Mouse (Mus musculus): ENCODE data around the gene Trim69. TPM values are rescaled to one million over a fixed set of nuclear protein-coding genes. Genes with fewer than 3 reads are reported as not detected.
"Not testable (repeated sequence)": the region's sequence is repeated elsewhere in the genome, so short reads cannot be mapped to it uniquely, and the experiment has no call there.

Trim69 gene
- polyA plus RNA-seq, 1 experiment from 2014 or later, result not detected

DNA sequence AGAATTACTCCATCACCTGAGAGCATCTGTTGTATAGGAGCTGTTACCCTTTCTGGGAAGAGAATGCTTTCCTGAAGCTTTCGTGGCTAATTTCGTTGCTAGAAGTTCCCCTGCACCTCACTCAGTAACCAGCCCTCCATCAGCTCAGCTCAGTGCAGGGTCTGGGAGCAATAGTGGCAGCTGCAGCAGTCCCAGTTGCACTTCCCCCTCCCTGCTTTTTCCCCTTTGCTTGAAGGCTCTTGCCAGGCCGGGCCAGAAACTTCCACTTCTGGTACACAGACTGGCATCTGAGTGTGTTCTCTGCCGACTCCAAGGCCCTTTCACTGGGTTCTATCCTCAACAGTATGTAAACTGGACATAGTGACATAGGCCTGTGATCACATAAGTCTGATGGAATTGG is 24.6 kb downstream of the Trim69 start:
- H3K4me1 ChIP-seq (replicated peaks; ENCODE audit: control insufficient read depth, insufficient read depth, low read length), result no peaks in the 10 kb centered on the region
- 86% methylated on average over 4 of the region's 4 CpGs for WGBS
- H3K4me2 ChIP-seq (replicated peaks; ENCODE audit: low read depth, low read length), result no peak overlapping the region
- no peak overlapping the region for H3K27ac ChIP-seq (ENCODE audit: low read depth, low read length)
- no peak overlapping the region for H3K4me3 ChIP-seq (ENCODE audit: low read depth, low read length)
- no peak overlapping the region for H3K9ac ChIP-seq (ENCODE audit: low read depth, low read length)
- no peaks in the 10 kb centered on the region for H3K36me3 ChIP-seq (ENCODE audit: control insufficient read depth, insufficient read depth, low read length)
- ATAC-seq (ENCODE audit: low FRiP score) (no peak), DNase-seq (ENCODE audit: low spot score) (no peak)
- no peaks in the 10 kb centered on the region for H3K9me3 ChIP-seq (ENCODE audit: control insufficient read depth, low read length)
- H3K27me3 ChIP-seq (ENCODE audit: control insufficient read depth, insufficient read depth, low read length), result no peaks in the 10 kb centered on the region

DNA sequence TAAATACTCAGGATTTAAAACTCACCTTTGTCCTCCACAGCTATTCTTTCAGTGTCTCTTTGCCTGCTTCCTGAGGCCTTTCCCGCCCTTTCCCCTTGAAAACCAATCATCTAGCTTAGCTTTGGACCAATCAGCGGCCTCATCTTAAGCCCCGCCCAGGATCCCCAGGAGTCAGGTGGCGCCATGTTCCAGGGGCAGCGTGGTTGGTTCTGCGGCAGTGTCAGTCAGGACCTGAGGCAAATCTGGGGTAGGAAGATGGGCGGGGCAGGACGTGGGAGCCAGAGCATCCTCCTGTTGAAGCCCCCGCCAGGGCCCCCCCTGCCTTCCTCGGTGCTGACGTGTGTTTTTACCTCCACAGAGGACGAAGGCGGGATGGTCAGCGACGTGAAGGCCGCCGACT is 25.6 kb downstream of the Trim69 start, which contains the start of the genes Patl2 and Terb2:
Patl2 (minus strand) TSS at position 84 of the 400 bp plus-strand sequence.
Terb2 (plus strand) TSS at position 167 of the 400 bp plus-strand sequence.
- Histone ChIP-seq H3K4me2 (replicated peaks; ENCODE audit: low read depth, low read length) (no peak within 1 kb of the TSS), H3K9ac (ENCODE audit: low read depth, low read length) (no peak within 1 kb of the TSS), H3K4me1 (replicated peaks; ENCODE audit: control insufficient read depth, insufficient read depth, low read length) (no peaks in the 10 kb centered on the region), H3K27ac (ENCODE audit: low read depth, low read length) (no peak within 1 kb of the TSS), H3K36me3 (ENCODE audit: control insufficient read depth, insufficient read depth, low read length) (no peaks in the 10 kb centered on the region), H3K9me3 (ENCODE audit: control insufficient read depth, low read length) (no peaks in the 10 kb centered on the region), H3K4me3 (ENCODE audit: low read depth, low read length) (no peak within 1 kb of the TSS), H3K27me3 (ENCODE audit: control insufficient read depth, insufficient read depth, low read length) (no peaks in the 10 kb centered on the region)
- ATAC-seq (ENCODE audit: low FRiP score), result no peak
- no peak for DNase-seq (ENCODE audit: low spot score)
- 78% methylated on average over 17 of the region's 17 CpGs for WGBS

DNA sequence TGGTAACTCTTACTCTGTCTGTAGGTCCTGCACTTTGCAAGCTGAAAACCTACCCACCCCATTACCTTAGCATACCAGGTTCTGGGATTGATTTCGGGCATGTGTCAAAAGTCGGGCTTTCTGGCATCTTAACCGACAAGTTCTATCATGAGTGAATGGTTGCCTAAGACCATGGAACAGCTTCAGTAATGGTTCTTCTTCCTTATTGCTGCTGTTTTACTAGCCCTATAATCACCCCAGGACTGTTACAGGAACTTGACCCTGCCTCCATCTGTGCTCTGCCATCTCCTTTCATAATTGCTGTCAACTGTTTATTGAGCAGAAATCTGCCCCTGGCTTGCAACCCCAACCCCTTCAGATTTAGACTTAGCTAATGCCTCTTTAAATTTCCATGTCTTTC is 26.3 kb downstream of the Trim69 start:
- H3K4me3 ChIP-seq (ENCODE audit: low read depth, low read length), result no peak overlapping the region
- 92% methylated on average over 3 of the region's 3 CpGs for WGBS
- no peaks in the 10 kb centered on the region for H3K36me3 ChIP-seq (ENCODE audit: control insufficient read depth, insufficient read depth, low read length)
- H3K27me3 ChIP-seq (ENCODE audit: control insufficient read depth, insufficient read depth, low read length), result no peaks in the 10 kb centered on the region
- H3K9ac ChIP-seq (ENCODE audit: low read depth, low read length), result no peak overlapping the region
- ATAC-seq (ENCODE audit: low FRiP score) (no peak), DNase-seq (ENCODE audit: low spot score) (no peak)
- H3K4me1 ChIP-seq (replicated peaks; ENCODE audit: control insufficient read depth, insufficient read depth, low read length), result no peaks in the 10 kb centered on the region
- no peaks in the 10 kb centered on the region for H3K9me3 ChIP-seq (ENCODE audit: control insufficient read depth, low read length)
- H3K27ac ChIP-seq (ENCODE audit: low read depth, low read length), result no peak overlapping the region
- H3K4me2 ChIP-seq (replicated peaks; ENCODE audit: low read depth, low read length), result no peak overlapping the region

- no peaks in the 10 kb centered on the region for H3K36me3 ChIP-seq (ENCODE audit: control insufficient read depth, insufficient read depth, low read length)
- no peak overlapping the region for H3K4me3 ChIP-seq (ENCODE audit: low read depth, low read length)
- no peak for ATAC-seq (ENCODE audit: low FRiP score)
- DNase-seq (ENCODE audit: low spot score), result no peak
- no peak overlapping the region for H3K9ac ChIP-seq (ENCODE audit: low read depth, low read length)
- no peak overlapping the region for H3K27ac ChIP-seq (ENCODE audit: low read depth, low read length)
- H3K9me3 ChIP-seq (ENCODE audit: control insufficient read depth, low read length), result no peaks in the 10 kb centered on the region
- no peak overlapping the region for H3K4me2 ChIP-seq (replicated peaks; ENCODE audit: low read depth, low read length)
- no peaks in the 10 kb centered on the region for H3K27me3 ChIP-seq (ENCODE audit: control insufficient read depth, insufficient read depth, low read length)
- H3K4me1 ChIP-seq (replicated peaks; ENCODE audit: control insufficient read depth, insufficient read depth, low read length), result no peaks in the 10 kb centered on the region
- 80% methylated on average over 3 of the region's 3 CpGs for WGBS
Measured at GRCm38 (mm10) chr2:122191849-122192248, 31.3 kb downstream of the Trim69 start.

DNA sequence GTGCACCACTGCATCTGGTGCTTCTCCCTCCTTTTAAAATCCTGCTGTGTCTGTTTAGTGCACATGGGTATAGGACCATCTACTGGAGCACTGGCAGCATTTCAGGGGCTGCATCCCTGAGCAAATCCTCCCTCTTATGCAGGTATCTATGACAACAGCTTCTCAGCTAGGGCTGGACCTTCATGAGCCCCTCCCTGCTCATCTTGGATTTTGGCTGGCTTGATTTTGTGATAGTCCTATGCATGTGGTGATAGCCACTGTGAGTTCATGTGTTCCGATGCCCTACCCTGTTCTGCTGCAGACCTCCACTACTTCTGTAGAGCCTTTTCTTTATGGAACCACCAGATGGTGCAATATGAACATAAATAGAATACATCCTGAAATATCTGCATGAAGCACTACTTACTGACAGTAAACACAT is 34.0 kb downstream of the Trim69 start:
- Histone ChIP-seq H3K27ac (ENCODE audit: low read depth, low read length) (no peak overlapping the region), H3K9me3 (ENCODE audit: control insufficient read depth, low read length) (no peaks in the 10 kb centered on the region), H3K4me1 (replicated peaks; ENCODE audit: control insufficient read depth, insufficient read depth, low read length) (no peaks in the 10 kb centered on the region), H3K4me2 (replicated peaks; ENCODE audit: low read depth, low read length) (no peak overlapping the region), H3K27me3 (ENCODE audit: control insufficient read depth, insufficient read depth, low read length) (no peaks in the 10 kb centered on the region), H3K9ac (ENCODE audit: low read depth, low read length) (no peak overlapping the region), H3K36me3 (ENCODE audit: control insufficient read depth, insufficient read depth, low read length) (no peaks in the 10 kb centered on the region), H3K4me3 (ENCODE audit: low read depth, low read length) (no peak overlapping the region)
- DNase-seq (ENCODE audit: low spot score) (peak; percentile 27), ATAC-seq (ENCODE audit: low FRiP score) (no peak)
- 74% methylated on average over 1 of the region's 1 CpGs for WGBS

GRCm38 (mm10) chr2:122201501-122201900 is 41.0 kb downstream of the Trim69 start:
- DNase-seq (ENCODE audit: low spot score) (no peak), ATAC-seq (ENCODE audit: low FRiP score) (no peak)
- no peaks in the 10 kb centered on the region for H3K27me3 ChIP-seq (ENCODE audit: control insufficient read depth, insufficient read depth, low read length)
- WGBS, result 93% methylated on average over 1 of the region's 1 CpGs
- no peaks in the 10 kb centered on the region for H3K36me3 ChIP-seq (ENCODE audit: control insufficient read depth, insufficient read depth, low read length)
- no peak overlapping the region for H3K9ac ChIP-seq (ENCODE audit: low read depth, low read length)
- no peak overlapping the region for H3K4me3 ChIP-seq (ENCODE audit: low read depth, low read length)
- H3K27ac ChIP-seq (ENCODE audit: low read depth, low read length), result no peak overlapping the region
- no peak overlapping the region for H3K4me2 ChIP-seq (replicated peaks; ENCODE audit: low read depth, low read length)
- H3K9me3 ChIP-seq (ENCODE audit: control insufficient read depth, low read length), result no peaks in the 10 kb centered on the region
- H3K4me1 ChIP-seq (replicated peaks; ENCODE audit: control insufficient read depth, insufficient read depth, low read length), result no peaks in the 10 kb centered on the region

DNA sequence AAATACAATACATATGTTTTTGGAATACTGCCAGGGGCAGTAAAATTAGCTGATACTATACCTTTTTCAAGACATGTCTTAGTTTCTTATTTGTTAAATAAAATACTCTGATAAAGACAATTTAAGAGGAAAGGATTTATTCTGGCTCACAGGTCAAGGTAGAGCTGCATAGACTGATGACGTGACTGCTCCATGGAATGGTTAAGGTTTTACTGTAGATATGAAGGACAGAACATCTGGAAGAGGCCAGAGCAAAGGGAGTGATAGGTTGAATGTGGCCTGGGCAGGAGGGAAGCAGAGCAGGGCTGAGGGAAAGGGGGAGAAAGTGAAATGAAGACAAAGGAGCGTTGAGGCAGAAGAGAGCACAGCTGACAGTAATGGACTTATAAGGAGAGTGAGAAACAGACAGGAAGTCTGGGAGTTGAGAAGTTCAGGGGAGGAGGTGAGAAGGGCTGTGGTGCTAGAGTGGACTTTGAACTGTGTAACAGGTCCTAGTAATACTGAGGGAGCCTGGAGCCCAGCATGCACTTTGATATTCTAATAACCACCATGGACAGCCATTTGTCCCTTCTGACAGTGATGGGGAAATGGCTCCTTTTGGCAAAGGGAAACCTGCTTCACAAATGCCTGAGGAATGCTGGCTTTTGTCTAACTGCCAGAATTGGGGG is 46.1 kb downstream of the Trim69 start:
- no peak for ATAC-seq (ENCODE audit: low FRiP score)
- WGBS, result 61% methylated on average over 2 of the region's 2 CpGs
- H3K27ac ChIP-seq (ENCODE audit: low read depth, low read length), result no peak overlapping the region

DNA sequence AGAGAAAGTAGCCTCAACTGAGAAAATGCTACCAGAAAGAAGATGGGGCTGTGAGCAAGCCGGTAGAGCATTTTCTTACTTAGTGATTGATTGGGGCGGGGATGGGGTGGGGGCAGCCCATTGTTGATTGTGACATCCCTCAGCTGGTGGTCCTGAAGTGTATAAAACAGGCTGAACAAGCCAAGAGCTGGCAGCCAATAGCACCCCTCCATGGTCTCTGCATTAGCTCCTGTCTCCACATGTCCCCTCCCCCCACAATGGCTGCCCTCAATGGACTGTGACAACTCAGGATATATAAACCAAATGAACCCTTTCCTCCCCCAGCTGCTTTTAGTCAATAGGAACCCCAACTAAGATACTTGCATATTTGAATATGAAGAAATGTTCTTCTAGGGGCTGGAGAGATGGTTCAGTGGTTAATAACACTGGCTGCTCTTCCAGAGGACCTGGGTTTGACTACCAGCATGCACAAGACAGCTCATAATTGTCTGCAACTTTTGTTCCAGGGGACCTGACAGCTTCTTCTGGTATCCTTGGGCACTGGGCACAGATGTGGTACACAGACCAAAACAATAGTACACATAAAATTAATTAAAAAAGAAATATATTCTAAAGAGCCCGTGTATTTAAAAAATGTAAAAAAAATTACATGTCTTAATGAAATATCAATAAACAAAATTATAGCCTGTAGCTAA is 50.2 kb downstream of the Trim69 start:
- ATAC-seq (ENCODE audit: low FRiP score), result peak; percentile 91
- Histone ChIP-seq H3K9me3 (ENCODE audit: control insufficient read depth, low read length) (no peaks in the 10 kb centered on the region), H3K4me2 (replicated peaks; ENCODE audit: low read depth, low read length) (no peak overlapping the region), H3K9ac (ENCODE audit: low read depth, low read length) (no peak overlapping the region), H3K4me1 (replicated peaks; ENCODE audit: control insufficient read depth, insufficient read depth, low read length) (peaks cover 3% of the 10 kb centered on the region; the same call in 1 of the 2 replicates), H3K27me3 (ENCODE audit: control insufficient read depth, insufficient read depth, low read length) (no peaks in the 10 kb centered on the region), H3K36me3 (ENCODE audit: control insufficient read depth, insufficient read depth, low read length) (no peaks in the 10 kb centered on the region), H3K27ac (ENCODE audit: low read depth, low read length) (no peak overlapping the region), H3K4me3 (ENCODE audit: low read depth, low read length) (no peak overlapping the region)
- DNase-seq (ENCODE audit: low spot score), result peak; percentile 63
- WGBS, result 41% methylated on average over 3 of the region's 3 CpGs

More for the DNA sequence above, 46.1 kb downstream of the Trim69 start:
- H3K4me3 ChIP-seq (ENCODE audit: low read depth, low read length), result no peak overlapping the region
- H3K36me3 ChIP-seq (ENCODE audit: control insufficient read depth, insufficient read depth, low read length), result no peaks in the 10 kb centered on the region
- no peak overlapping the region for H3K4me2 ChIP-seq (replicated peaks; ENCODE audit: low read depth, low read length)
- no peaks in the 10 kb centered on the region for H3K27me3 ChIP-seq (ENCODE audit: control insufficient read depth, insufficient read depth, low read length)
- H3K9me3 ChIP-seq (ENCODE audit: control insufficient read depth, low read length), result no peaks in the 10 kb centered on the region
- H3K9ac ChIP-seq (ENCODE audit: low read depth, low read length), result no peak overlapping the region
- peaks cover 3% of the 10 kb centered on the region; the same call in 1 of the 2 replicates for H3K4me1 ChIP-seq (replicated peaks; ENCODE audit: control insufficient read depth, insufficient read depth, low read length)
- no peak for DNase-seq (ENCODE audit: low spot score)

- 92% methylated on average over 4 of the region's 4 CpGs for WGBS
- H3K4me3 ChIP-seq (ENCODE audit: low read depth, low read length); H3K9me3 ChIP-seq (ENCODE audit: control insufficient read depth, low read length); H3K4me2 ChIP-seq (replicated peaks; ENCODE audit: low read depth, low read length); H3K27me3 ChIP-seq (ENCODE audit: control insufficient read depth, insufficient read depth, low read length); H3K9ac ChIP-seq (ENCODE audit: low read depth, low read length); H3K27ac ChIP-seq (ENCODE audit: low read depth, low read length); DNase-seq (ENCODE audit: low spot score); H3K4me1 ChIP-seq (replicated peaks; ENCODE audit: control insufficient read depth, insufficient read depth, low read length); ATAC-seq (ENCODE audit: low FRiP score); H3K36me3 ChIP-seq (ENCODE audit: control insufficient read depth, insufficient read depth, low read length): not testable (repeated sequence)
Measured at GRCm38 (mm10) chr2:122217075-122217474, 56.6 kb downstream of the Trim69 start.
